Mouse (Mus musculus): ENCODE data around the gene Nsa2. TPM values are rescaled to one million over a fixed set of nuclear protein-coding genes. Genes with fewer than 3 reads are reported as not detected.
"Not testable (repeated sequence)": the region's sequence is repeated elsewhere in the genome, so short reads cannot be mapped to it uniquely, and the experiment has no call there.

Gene Nsa2
- polyA plus RNA-seq, 1 experiment from 2014 or later: 60.6 TPM

- peaks cover 60% of the 10 kb centered on the region for H3K36me3 ChIP-seq (replicated peaks)
- no CpG with 5 or more reads among the region's 2 CpGs for WGBS
These were observed 7.3 kb downstream of the Nsa2 start for GRCm38 (mm10) chr13:97130413-97130812.

GRCm38 (mm10) chr13:97129654-97130053 is 8.1 kb downstream of the Nsa2 start:
- H3K36me3 ChIP-seq (replicated peaks): peaks cover 58% of the 10 kb centered on the region
- H3K4me3 ChIP-seq; DNase-seq (ENCODE audit: extremely low spot score, low spot score); H3K9me3 ChIP-seq; H3K4me1 ChIP-seq; H3K27me3 ChIP-seq (ENCODE audit: poor library complexity, severe bottlenecking); H3K27ac ChIP-seq: not testable (repeated sequence)
- 89% methylated on average over 4 of the region's 4 CpGs for WGBS

More at GRCm38 (mm10) chr13:97130413-97130812, 7.3 kb downstream of the Nsa2 start:
- not testable (repeated sequence) for DNase-seq (ENCODE audit: extremely low spot score, low spot score); H3K4me1 ChIP-seq; H3K27ac ChIP-seq; H3K4me3 ChIP-seq; H3K27me3 ChIP-seq (ENCODE audit: poor library complexity, severe bottlenecking); H3K9me3 ChIP-seq

- Histone ChIP-seq H3K9me3 (no peaks in the 10 kb centered on the region), H3K27ac (no peak overlapping the region), H3K4me3 (no peak overlapping the region)
These were observed 16.4 kb downstream of the Nsa2 start for GRCm38 (mm10) chr13:97121341-97121740.

GRCm38 (mm10) chr13:97109046-97109445 is 28.7 kb downstream of the Nsa2 start:
- no peaks in the 10 kb centered on the region for H3K9me3 ChIP-seq
- 88% methylated on average over 4 of the region's 4 CpGs for WGBS
- peaks cover 37% of the 10 kb centered on the region for H3K36me3 ChIP-seq (replicated peaks)
- DNase-seq (ENCODE audit: extremely low spot score, low spot score): no peak
- no peak overlapping the region for H3K27ac ChIP-seq
- H3K4me1 ChIP-seq: no peaks in the 10 kb centered on the region
- H3K27me3 ChIP-seq (ENCODE audit: poor library complexity, severe bottlenecking): no peaks in the 10 kb centered on the region
- H3K4me3 ChIP-seq: no peak overlapping the region

More at GRCm38 (mm10) chr13:97121341-97121740, 16.4 kb downstream of the Nsa2 start:
- H3K4me1 ChIP-seq: no peaks in the 10 kb centered on the region
- peaks cover 71% of the 10 kb centered on the region for H3K36me3 ChIP-seq (replicated peaks)
- 78% methylated on average over 3 of the region's 3 CpGs for WGBS
- DNase-seq (ENCODE audit: extremely low spot score, low spot score): no peak
- no peaks in the 10 kb centered on the region for H3K27me3 ChIP-seq (ENCODE audit: poor library complexity, severe bottlenecking)

- H3K27me3 ChIP-seq (ENCODE audit: poor library complexity, severe bottlenecking); H3K4me1 ChIP-seq; H3K27ac ChIP-seq; DNase-seq (ENCODE audit: extremely low spot score, low spot score); H3K4me3 ChIP-seq; H3K9me3 ChIP-seq: not testable (repeated sequence)
- WGBS: 95% methylated on average over 4 of the region's 4 CpGs
- peaks cover 29% of the 10 kb centered on the region for H3K36me3 ChIP-seq (replicated peaks)
These were observed 30.0 kb downstream of the Nsa2 start for GRCm38 (mm10) chr13:97107721-97108120.

DNA sequence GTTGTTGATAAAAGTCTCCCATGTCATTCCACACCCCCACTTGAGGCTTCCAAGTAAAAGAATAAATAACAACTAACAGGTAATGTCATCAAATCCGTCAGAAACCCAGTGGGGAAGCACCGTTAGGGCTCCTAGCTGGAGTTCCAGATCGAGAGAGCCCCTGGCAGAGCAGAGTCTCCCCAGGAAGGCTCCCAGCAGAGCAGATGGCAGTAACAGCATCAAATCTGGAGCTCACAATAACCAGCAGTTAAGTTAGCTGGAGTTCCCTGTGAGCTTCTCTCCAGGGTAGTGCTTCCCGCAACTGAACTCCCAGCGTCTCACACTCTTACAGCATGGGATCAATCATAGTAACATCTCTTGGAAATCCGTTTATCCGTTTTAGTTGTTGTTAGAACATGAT is 32.7 kb downstream of the Nsa2 start:
- Histone ChIP-seq H3K4me3 (no peak overlapping the region), H3K27me3 (ENCODE audit: poor library complexity, severe bottlenecking) (no peaks in the 10 kb centered on the region), H3K36me3 (replicated peaks) (peaks cover 19% of the 10 kb centered on the region), H3K9me3 (no peaks in the 10 kb centered on the region), H3K27ac (no peak overlapping the region), H3K4me1 (no peaks in the 10 kb centered on the region)
- 78% methylated on average over 7 of the region's 7 CpGs for WGBS
- no peak for DNase-seq (ENCODE audit: extremely low spot score, low spot score)

DNA sequence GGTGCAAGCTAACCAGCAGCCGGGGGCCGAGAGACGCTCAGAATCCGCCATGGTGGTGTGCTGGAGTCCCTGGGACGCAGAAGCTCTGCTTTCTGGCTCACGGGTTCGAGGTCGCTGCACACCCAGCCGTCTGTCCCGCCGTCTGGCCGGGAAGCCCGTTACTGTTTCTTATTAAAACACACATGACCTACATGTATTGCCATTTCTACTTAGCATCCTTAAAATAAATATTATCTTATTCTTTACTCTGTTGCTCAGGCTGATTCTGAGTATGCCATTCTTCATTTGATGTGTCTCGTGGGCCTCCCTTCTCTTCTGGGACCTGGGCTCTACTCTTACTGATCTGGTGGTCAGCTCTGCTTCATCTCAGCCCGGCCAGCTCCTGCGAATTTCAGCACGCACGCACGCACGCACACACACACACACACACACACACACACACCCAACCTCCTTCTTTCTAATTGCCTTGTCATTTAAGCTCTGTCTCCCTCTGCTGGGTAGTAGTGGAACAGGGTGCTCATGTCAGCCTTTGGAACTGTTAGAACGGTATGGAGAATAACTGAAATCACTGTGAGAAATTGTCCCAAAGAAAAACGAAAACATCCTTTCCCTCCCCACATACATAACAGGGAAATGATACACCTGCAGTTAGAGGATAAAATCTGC is 38.4 kb downstream of the Nsa2 start, which contains the start of gene Gm6169:
Gm6169 (minus strand) TSS at position 51 of the 666 bp plus-strand sequence.
- Histone ChIP-seq H3K27me3 (ENCODE audit: poor library complexity, severe bottlenecking) (no peaks in the 10 kb centered on the region), H3K4me3 (no peak within 1 kb of the TSS), H3K9me3 (no peaks in the 10 kb centered on the region), H3K27ac (no peak within 1 kb of the TSS), H3K36me3 (replicated peaks) (peaks cover 22% of the 10 kb centered on the region), H3K4me1 (no peaks in the 10 kb centered on the region)
- 91% methylated on average over 22 of the region's 22 CpGs for WGBS
- DNase-seq (ENCODE audit: extremely low spot score, low spot score): peak; percentile 47

GRCm38 (mm10) chr13:97095726-97096125 is 42.0 kb downstream of the Nsa2 start:
- Histone ChIP-seq H3K36me3 (replicated peaks) (peaks cover 37% of the 10 kb centered on the region), H3K4me3 (no peak overlapping the region), H3K9me3 (no peaks in the 10 kb centered on the region), H3K27me3 (ENCODE audit: poor library complexity, severe bottlenecking) (no peaks in the 10 kb centered on the region), H3K4me1 (no peaks in the 10 kb centered on the region), H3K27ac (no peak overlapping the region)
- WGBS: 90% methylated on average over 4 of the region's 4 CpGs
- DNase-seq (ENCODE audit: extremely low spot score, low spot score): no peak

GRCm38 (mm10) chr13:97088183-97088582 is 49.6 kb downstream of the Nsa2 start:
- H3K4me3 ChIP-seq: no peak overlapping the region
- H3K27me3 ChIP-seq (ENCODE audit: poor library complexity, severe bottlenecking): no peaks in the 10 kb centered on the region
- H3K36me3 ChIP-seq (replicated peaks): peaks cover 9% of the 10 kb centered on the region
- H3K27ac ChIP-seq: no peak overlapping the region
- peaks cover 11% of the 10 kb centered on the region; the same call in 1 of the 2 replicates for H3K4me1 ChIP-seq
- H3K9me3 ChIP-seq: no peaks in the 10 kb centered on the region
- DNase-seq (ENCODE audit: extremely low spot score, low spot score): no peak
- 76% methylated on average over 3 of the region's 3 CpGs for WGBS

GRCm38 (mm10) chr13:97087421-97087820 is 50.3 kb downstream of the Nsa2 start:
- no peak for DNase-seq (ENCODE audit: extremely low spot score, low spot score)
- 95% methylated on average over 6 of the region's 6 CpGs for WGBS
- Histone ChIP-seq H3K4me3 (no peak overlapping the region), H3K4me1 (peaks cover 11% of the 10 kb centered on the region; the same call in 1 of the 2 replicates), H3K36me3 (replicated peaks) (peaks cover 6% of the 10 kb centered on the region), H3K27ac (no peak overlapping the region), H3K27me3 (ENCODE audit: poor library complexity, severe bottlenecking) (no peaks in the 10 kb centered on the region), H3K9me3 (no peaks in the 10 kb centered on the region)

GRCm38 (mm10) chr13:97086316-97086715 is 51.4 kb downstream of the Nsa2 start:
- no peak overlapping the region for H3K27ac ChIP-seq
- H3K4me3 ChIP-seq: no peak overlapping the region
- H3K4me1 ChIP-seq: peaks cover 11% of the 10 kb centered on the region; the same call in 1 of the 2 replicates
- H3K9me3 ChIP-seq: no peaks in the 10 kb centered on the region
- DNase-seq (ENCODE audit: extremely low spot score, low spot score): no peak
- H3K27me3 ChIP-seq (ENCODE audit: poor library complexity, severe bottlenecking): no peaks in the 10 kb centered on the region
- WGBS: 76% methylated on average over 7 of the region's 9 CpGs
- H3K36me3 ChIP-seq (replicated peaks): no peaks in the 10 kb centered on the region

DNA sequence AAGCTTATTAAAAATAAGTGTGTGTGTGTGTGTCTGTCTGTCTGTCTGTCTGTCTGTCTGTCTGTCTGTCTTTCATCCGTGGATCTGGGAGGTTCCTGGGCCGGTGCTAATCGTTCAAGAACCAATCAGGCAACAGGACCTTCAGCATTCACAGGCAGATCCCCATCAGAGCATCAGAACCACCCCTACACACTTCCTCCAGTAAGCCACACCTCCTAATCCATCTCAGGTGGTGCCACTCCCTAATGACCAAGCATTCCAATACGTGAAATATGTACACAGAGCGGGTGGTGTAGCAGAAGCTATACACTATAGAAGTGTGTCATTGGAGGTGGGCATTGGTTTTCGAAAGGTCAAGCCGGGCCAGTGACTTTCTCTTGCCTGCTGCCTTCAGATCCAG is 55.3 kb downstream of the Nsa2 start:
- Histone ChIP-seq H3K4me1 (peaks cover 7% of the 10 kb centered on the region; the same call in 1 of the 2 replicates), H3K9me3 (no peaks in the 10 kb centered on the region), H3K36me3 (replicated peaks) (0 out of 2 replicates have a peak, but pooled peaks cover 4% of the 10 kb centered on the region), H3K27me3 (ENCODE audit: poor library complexity, severe bottlenecking) (no peaks in the 10 kb centered on the region), H3K4me3 (no peak overlapping the region), H3K27ac (no peak overlapping the region)
- no peak for DNase-seq (ENCODE audit: extremely low spot score, low spot score)
- 91% methylated on average over 7 of the region's 7 CpGs for WGBS

GRCm38 (mm10) chr13:97080615-97081014 is 57.1 kb downstream of the Nsa2 start:
- H3K27ac ChIP-seq: no peak overlapping the region
- DNase-seq (ENCODE audit: extremely low spot score, low spot score): no peak
- H3K4me3 ChIP-seq: no peak overlapping the region
- peaks cover 7% of the 10 kb centered on the region; the same call in 1 of the 2 replicates for H3K4me1 ChIP-seq
- H3K36me3 ChIP-seq (replicated peaks): peaks cover 6% of the 10 kb centered on the region; the same call in 1 of the 2 replicates
- H3K9me3 ChIP-seq: no peaks in the 10 kb centered on the region
- 86% methylated on average over 3 of the region's 3 CpGs for WGBS
- H3K27me3 ChIP-seq (ENCODE audit: poor library complexity, severe bottlenecking): no peaks in the 10 kb centered on the region

All from forebrain, embryonic 10.5 days (tissue).